ENCODE assay signal across 10 mouse cellular contexts in the genomic region with DNA sequence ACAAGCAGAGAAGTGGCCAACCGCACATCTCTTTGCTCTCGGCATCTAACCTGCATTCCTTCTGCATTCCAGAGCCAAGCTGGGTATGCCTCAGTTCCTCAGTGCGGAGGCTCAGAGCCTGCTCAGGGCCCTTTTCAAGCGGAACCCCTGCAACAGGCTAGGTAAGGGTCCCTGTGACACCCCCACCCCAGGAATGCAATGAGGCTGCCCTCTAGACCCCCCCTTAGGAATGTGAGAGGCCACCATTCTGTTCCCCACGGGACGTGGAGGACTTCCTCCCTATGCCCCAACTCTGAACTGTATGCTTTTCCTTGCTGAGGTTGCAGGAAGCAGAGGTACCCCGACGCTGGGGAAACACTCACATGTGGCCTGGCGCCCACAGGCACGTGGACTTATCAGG.
DNase-seq lines count a peak whose midpoint lies in the region; ATAC-seq and TF ChIP-seq lines count a peak whose summit lies in the region.
"Had no signal": no experiment of that assay in that cellular context is flagged by ENCODE, and none has a peak within 500 bp of the region (broad histone marks: within the 10 kb centered on the region; RNA-seq: fewer than 3 reads in every experiment).

No protein-coding gene starts in this region.

- in situ Hi-C loops in Patski (cut with MboI; ENCODE audit: low pct_unique_long_range_greater_than_20kb): loop anchor here (25.0 kb wide), 1 partner anchor 1700 kb away; no protein-coding TSS in a partner anchor

- H3K4me3 ChIP-seq in kidney, embryonic 14.5 days (ENCODE audit: low read length): no peak overlapping the region
- no peak overlapping the region for H3K4me3 ChIP-seq in kidney, adult 2 months (ENCODE audit: insufficient read depth, low read depth, low read length)
- no peak overlapping the region for H3K4me3 ChIP-seq in limb, embryonic 10.5 days
- H3K4me3 ChIP-seq: gastrocnemius, adult 2 months; neural tube, embryonic 12.5 days had no signal

- WGBS in kidney, embryonic 14.5 days: 16% methylated on average over 10 of the region's 10 CpGs
- 41% methylated on average over 10 of the region's 10 CpGs for WGBS in kidney, adult 2 months
- 35% methylated on average over 10 of the region's 10 CpGs for WGBS in limb, embryonic 10.5 days

- peaks cover 42% of the 10 kb centered on the region for H3K4me1 ChIP-seq in kidney, embryonic 14.5 days (ENCODE audit: control insufficient read depth, insufficient read depth, low read length)
- no peaks in the 10 kb centered on the region for H3K4me1 ChIP-seq in kidney, adult 2 months (ENCODE audit: control insufficient read depth, insufficient read depth, low read length)
- H3K4me1 ChIP-seq in limb, embryonic 10.5 days: peaks cover 35% of the 10 kb centered on the region

- H3K9ac ChIP-seq in kidney, embryonic 14.5 days (ENCODE audit: low read depth, low read length): no peak overlapping the region
- H3K9ac ChIP-seq: neural tube, embryonic 12.5 days had no signal

- TF ChIP-seq POLR2A in kidney, adult 2 months (IDR thresholded peaks at IDR 0.05; ENCODE audit: low read depth, low read length): no peak

- POLR2A ChIA-PET in Patski (lab: Charles Lee): no interaction called here

- no peak for TF ChIP-seq CTCF in kidney, adult 2 months (conservative IDR thresholded peaks at IDR 0.05; ENCODE audit: insufficient read depth, insufficient read length, low read depth, low read length)
- TF ChIP-seq CTCF in Patski (IDR thresholded peaks at IDR 0.05): no peak

- peak; percentile 37 for ATAC-seq in kidney, embryonic 14.5 days (ENCODE audit: low FRiP score, low TSS enrichment)
- peak; percentile 78 for ATAC-seq in Patski
- no peak for ATAC-seq in megakaryocyte, adult 5-6 weeks (ENCODE audit: poor library complexity, severe bottlenecking)
- no peak for ATAC-seq in inflammation-experienced regulatory T-cells, adult 6 months

- no peaks in the 10 kb centered on the region for H3K9me3 ChIP-seq in kidney, embryonic 14.5 days (ENCODE audit: control insufficient read depth, low read length)
- no peaks in the 10 kb centered on the region for H3K9me3 ChIP-seq in limb, embryonic 10.5 days (replicated peaks)
- H3K9me3 ChIP-seq: neural tube, embryonic 12.5 days had no signal

- H3K36me3 ChIP-seq in kidney, embryonic 14.5 days (ENCODE audit: control insufficient read depth, insufficient read depth, low read length): no peaks in the 10 kb centered on the region; the same call in 1 of the 2 replicates
- H3K36me3 ChIP-seq in kidney, adult 2 months (ENCODE audit: control insufficient read depth, insufficient read depth, low read length): no peaks in the 10 kb centered on the region
- peaks cover 16% of the 10 kb centered on the region for H3K36me3 ChIP-seq in limb, embryonic 10.5 days

- peak overlapping the region; percentile 48; the same call in 1 of the 2 replicates for H3K27ac ChIP-seq in kidney, embryonic 14.5 days (ENCODE audit: low read depth, low read length)
- no peak overlapping the region for H3K27ac ChIP-seq in kidney, adult 2 months (ENCODE audit: insufficient read depth, low read depth, low read length)
- H3K27ac ChIP-seq in limb, embryonic 10.5 days: peak overlapping the region; percentile 39; the same call in 1 of the 2 replicates
- H3K27ac ChIP-seq: gastrocnemius, adult 2 months; neural tube, embryonic 12.5 days had no signal

- CTCF ChIA-PET in Patski (lab: Charles Lee): interaction anchor here (1.0 to 1.2 kb wide), 2 partner anchors 9 to 94 kb away, joined by 3 read pairs; no protein-coding TSS in a partner anchor

- H3K27me3 ChIP-seq in kidney, embryonic 14.5 days (ENCODE audit: control insufficient read depth, insufficient read depth, low read length): no peaks in the 10 kb centered on the region
- H3K27me3 ChIP-seq in kidney, adult 2 months (replicated peaks; ENCODE audit: control insufficient read depth, insufficient read depth, low read length): no peaks in the 10 kb centered on the region
- no peaks in the 10 kb centered on the region for H3K27me3 ChIP-seq in Patski
- H3K27me3 ChIP-seq in limb, embryonic 10.5 days (ENCODE audit: low read depth, poor library complexity, severe bottlenecking): no peaks in the 10 kb centered on the region
- H3K27me3 ChIP-seq: neural tube, embryonic 12.5 days had no signal

- H3K4me2 ChIP-seq in kidney, embryonic 14.5 days (replicated peaks; ENCODE audit: low read depth, low read length): no peak overlapping the region
- H3K4me2 ChIP-seq: neural tube, embryonic 12.5 days had no signal

- DNase-seq in kidney, adult 2 months: no peak
- no peak for DNase-seq in Patski (ENCODE audit: low read depth, low spot score)
- DNase-seq in embryo, embryonic 11 days: peak; percentile 63
- DNase-seq in limb, embryonic 10.5 days (ENCODE audit: low spot score): no peak
- DNase-seq: gastrocnemius, adult 2 months; thymus, adult 18-20 months had no signal

Comparison
In these comparisons a context has a peak if more than half of its experiments do, and no peak if none do; other contexts are left out.
1. ATAC-seq: peak in kidney, embryonic 14.5 days (single experiment) and Patski (single experiment); none in megakaryocyte, adult 5-6 weeks (single experiment) and inflammation-experienced regulatory T-cells, adult 6 months (single experiment).